Mouse (Mus musculus) embryonic facial prominence, embryonic 11.5 days (tissue): ENCODE measurements around the gene Wars2. TPM values are rescaled to one million over a fixed set of nuclear protein-coding genes. Genes with fewer than 3 reads are reported as not detected.

Experiments used
- ATAC-seq: fragments of 200-750 bp; cut with Nextera tagmentation; replicated peaks from 2 replicates; pipeline ENCODE4 v1.8.0; 2017; ENCODE audit warnings: low read depth; ENCODE audit not compliant: insufficient number of reproducible peaks, low FRiP score, low TSS enrichment
- DNase-seq: peaks from one replicate; pipeline ENCODE4 v3.0.0-alpha.2; 2015; ENCODE audit warnings: low spot score
- H3K27ac ChIP-seq: fragments of 300-500 bp; sonication (generic); replicated peaks from 2 replicates; pipeline ENCODE4 v1.5.1; 2014; ENCODE audit warnings: mild to moderate bottlenecking, low read depth, low read length, control low read depth
- H3K27me3 ChIP-seq: fragments of 300-500 bp; sonication (generic); 2 replicates; pipeline ENCODE4 v1.6.1; 2014; ENCODE audit warnings: mild to moderate bottlenecking, low read length, moderate library complexity, mixed read lengths; ENCODE audit not compliant: control insufficient read depth, insufficient read depth
- H3K36me3 ChIP-seq: fragments of 300-500 bp; sonication (generic); replicated peaks from 2 replicates; pipeline ENCODE4 v1.6.1; 2014; ENCODE audit warnings: low read depth, mild to moderate bottlenecking, low read length, moderate library complexity, mixed read lengths; ENCODE audit not compliant: control insufficient read depth, insufficient read depth
- H3K4me1 ChIP-seq: fragments of 300-500 bp; sonication (generic); 2 replicates; pipeline ENCODE4 v1.6.1; 2014; ENCODE audit warnings: low read length, mixed read lengths; ENCODE audit not compliant: control insufficient read depth, insufficient read depth
- H3K4me2 ChIP-seq: fragments of 300-500 bp; sonication (generic); 2 replicates; pipeline ENCODE4 v1.6.1; 2014; ENCODE audit warnings: low read depth, mild to moderate bottlenecking, control low read depth, low read length, moderate library complexity
- H3K4me3 ChIP-seq: fragments of 300-500 bp; sonication (generic); 2 replicates; pipeline ENCODE4 v1.5.1; 2014; ENCODE audit warnings: low read depth, low read length, control low read depth
- H3K9ac ChIP-seq: fragments of 300-500 bp; sonication (generic); replicated peaks from 2 replicates; pipeline ENCODE4 v1.6.1; 2014; ENCODE audit warnings: mild to moderate bottlenecking, control low read depth, low read length
- H3K9me3 ChIP-seq: fragments of 300-500 bp; sonication (generic); replicated peaks from 2 replicates; pipeline ENCODE4 v1.6.1; 2016; ENCODE audit warnings: mild to moderate bottlenecking, low read length, inconsistent platforms, mixed read lengths; ENCODE audit not compliant: control insufficient read depth
- WGBS: fragments of 180-500 bp; shearing (Covaris S2); extraction: QIAGEN DNeasy Blood & Tissue Kit; methylation state at CpG from one replicate; pipeline ENCODE4 v1.1.7; 2014; 5-methylcytosine and 5-hydroxymethylcytosine counted together
- polyA plus RNA-seq: library from polyadenylated mRNA; unstranded; fragments of >200 nt; fragmentation: Nextera tagmentation; extraction: Ambion mirVana; gene quantifications from 2 replicates; pipeline ENCODE4 v1.2.1, GENCODE M21; 2014

The Wars2 gene
- polyA plus RNA-seq, 1 experiment from 2014 or later: 9.3 TPM

DNA sequence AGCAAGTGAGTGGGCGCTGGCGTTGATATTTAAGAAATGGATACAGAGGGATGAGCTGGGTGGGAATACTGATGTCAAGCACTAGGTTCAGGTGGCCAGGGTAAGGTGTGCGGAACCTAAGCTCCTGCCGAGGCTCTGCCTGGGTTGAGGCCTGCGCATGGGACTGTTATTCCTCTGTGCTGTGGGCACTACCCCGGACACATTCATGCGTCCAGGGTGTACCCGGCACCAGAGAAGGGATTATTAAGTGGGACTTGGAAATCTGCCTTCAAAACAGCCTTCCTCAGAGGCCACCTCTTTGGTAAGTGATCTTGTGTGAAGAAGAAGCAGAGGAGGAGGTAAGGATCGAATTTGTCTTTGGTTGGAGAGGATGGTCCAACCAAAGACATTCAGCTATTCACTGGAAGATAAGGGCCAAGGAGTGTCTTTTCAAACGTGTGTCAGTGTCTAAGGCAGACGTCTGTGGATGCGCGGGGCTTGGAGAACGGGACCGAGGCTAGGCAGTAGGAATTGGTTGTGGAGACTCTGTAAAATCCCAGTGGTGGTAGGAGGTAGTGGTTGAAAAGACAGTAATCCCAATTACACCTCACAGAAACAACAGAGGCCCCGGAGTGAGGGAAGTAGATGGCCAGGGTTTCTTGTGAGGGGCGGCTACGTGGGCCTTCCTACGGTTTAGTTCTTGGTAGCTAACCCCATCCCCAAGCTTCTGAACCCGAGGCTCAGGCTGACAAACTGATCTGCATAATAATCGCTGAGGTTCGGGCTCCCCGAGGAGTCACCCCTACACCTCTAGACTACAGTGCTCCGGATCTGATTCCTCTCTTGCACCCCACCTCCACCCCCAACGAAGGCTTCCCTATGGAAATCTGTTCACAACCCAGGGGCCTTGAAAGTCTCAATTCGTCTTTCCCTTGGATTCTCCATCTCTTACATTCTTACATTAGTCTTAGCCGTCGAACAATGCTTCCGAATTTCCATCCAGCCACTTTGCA lies 117.0 kb downstream of the Wars2 start:
- no peak overlapping the region for H3K9ac ChIP-seq
- DNase-seq: no peak
- H3K27ac ChIP-seq: no peak overlapping the region
- H3K36me3 ChIP-seq: no peaks in the 10 kb centered on the region
- WGBS: 5% methylated on average over 29 of the region's 29 CpGs
- H3K27me3 ChIP-seq: peaks cover 46% of the 10 kb centered on the region
- H3K4me2 ChIP-seq: no peak overlapping the region
- no peaks in the 10 kb centered on the region; the same call in 1 of the 2 replicates for H3K4me1 ChIP-seq
- 0 out of 2 replicates have a peak overlapping the region, but pooled peaks have one; percentile 7 for H3K4me3 ChIP-seq
- no peak for ATAC-seq
- H3K9me3 ChIP-seq: no peaks in the 10 kb centered on the region

DNA sequence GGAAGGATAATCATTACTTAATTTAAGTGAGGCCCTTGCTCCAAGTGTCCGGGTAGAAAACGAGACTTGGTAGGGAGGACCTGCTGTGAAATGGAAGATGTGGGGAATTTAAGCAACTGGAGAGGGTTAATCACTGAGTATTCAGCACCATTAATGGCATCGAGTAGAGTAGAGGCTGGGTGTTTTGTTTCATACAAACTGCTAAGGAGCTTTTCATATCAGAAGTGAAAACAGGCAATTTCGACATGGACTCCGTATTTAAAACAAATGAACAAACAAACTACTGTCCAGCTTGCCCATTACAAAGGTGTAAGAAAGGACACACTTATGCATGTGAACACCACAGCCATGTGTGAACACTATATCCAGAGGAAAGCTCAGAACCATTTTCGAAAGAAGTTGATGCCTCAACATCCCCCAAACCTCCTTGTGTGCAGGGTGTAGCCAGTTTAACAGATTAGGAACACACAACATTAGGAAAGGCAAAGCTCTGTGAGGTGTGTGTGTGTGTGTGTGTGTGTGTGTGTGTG lies 118.9 kb downstream of the Wars2 start:
- Histone ChIP-seq H3K36me3 (no peaks in the 10 kb centered on the region), H3K9ac (no peak overlapping the region), H3K27me3 (peaks cover 43% of the 10 kb centered on the region), H3K4me3 (no peak overlapping the region), H3K4me1 (no peaks in the 10 kb centered on the region; the same call in 1 of the 2 replicates), H3K9me3 (no peaks in the 10 kb centered on the region), H3K27ac (no peak overlapping the region), H3K4me2 (no peak overlapping the region)
- WGBS: 2% methylated on average over 6 of the region's 6 CpGs
- DNase-seq: no peak
- no peak for ATAC-seq

DNA sequence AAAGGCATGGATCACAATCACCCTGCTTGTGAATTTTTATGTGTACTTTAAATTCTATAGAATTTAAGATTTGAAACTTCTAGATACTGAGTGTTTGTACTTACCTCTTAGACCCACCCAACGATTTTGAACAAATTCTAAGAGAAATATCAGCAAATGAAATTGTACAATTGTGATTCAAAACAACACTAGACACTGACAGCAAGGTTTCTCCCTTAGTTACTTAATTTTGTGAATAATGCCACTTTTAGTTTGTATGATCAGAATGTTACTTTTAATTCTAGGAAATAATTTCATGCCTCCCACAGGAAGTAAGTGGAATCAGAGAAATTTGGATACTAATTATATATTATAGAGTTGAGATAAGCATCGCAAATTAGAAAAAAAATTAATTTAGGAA lies 119.5 kb downstream of the Wars2 start:
- no peak for DNase-seq
- no peak overlapping the region for H3K4me3 ChIP-seq
- no peak overlapping the region for H3K27ac ChIP-seq
- no peaks in the 10 kb centered on the region for H3K9me3 ChIP-seq
- no peaks in the 10 kb centered on the region; the same call in 1 of the 2 replicates for H3K4me1 ChIP-seq
- WGBS: 31% methylated on average over 2 of the region's 2 CpGs
- no peaks in the 10 kb centered on the region for H3K36me3 ChIP-seq
- H3K9ac ChIP-seq: no peak overlapping the region
- ATAC-seq: no peak
- H3K4me2 ChIP-seq: no peak overlapping the region
- H3K27me3 ChIP-seq: peaks cover 45% of the 10 kb centered on the region

DNA sequence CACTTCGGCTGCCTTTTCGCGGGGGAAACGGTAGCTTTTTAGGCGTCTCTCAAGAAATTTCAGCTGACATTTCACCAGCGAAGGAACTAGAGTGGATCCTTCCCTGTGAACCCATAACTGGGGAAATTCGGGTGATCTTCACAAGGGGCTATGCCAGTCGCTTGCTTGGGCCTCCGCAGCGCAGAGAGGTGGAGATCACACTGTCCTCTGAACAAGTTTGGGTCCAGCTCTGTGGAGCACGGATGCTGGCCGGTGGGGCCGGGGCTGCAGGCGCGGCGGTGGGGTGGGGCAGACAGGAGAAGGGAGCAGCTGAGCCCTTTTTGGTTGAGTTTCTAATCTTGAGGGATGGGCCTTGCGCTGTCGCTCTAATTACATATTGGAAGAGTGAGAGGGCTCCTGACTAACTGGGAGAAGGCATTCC lies 120.5 kb downstream of the Wars2 start:
- H3K4me2 ChIP-seq: no peak overlapping the region
- H3K36me3 ChIP-seq: no peaks in the 10 kb centered on the region
- peaks cover 39% of the 10 kb centered on the region for H3K27me3 ChIP-seq
- H3K27ac ChIP-seq: no peak overlapping the region
- no peaks in the 10 kb centered on the region; the same call in 1 of the 2 replicates for H3K4me1 ChIP-seq
- ATAC-seq: no peak
- H3K9ac ChIP-seq: no peak overlapping the region
- H3K9me3 ChIP-seq: no peaks in the 10 kb centered on the region
- under 1% methylated on average over 18 of the region's 18 CpGs for WGBS
- no peak overlapping the region for H3K4me3 ChIP-seq
- no peak for DNase-seq

DNA sequence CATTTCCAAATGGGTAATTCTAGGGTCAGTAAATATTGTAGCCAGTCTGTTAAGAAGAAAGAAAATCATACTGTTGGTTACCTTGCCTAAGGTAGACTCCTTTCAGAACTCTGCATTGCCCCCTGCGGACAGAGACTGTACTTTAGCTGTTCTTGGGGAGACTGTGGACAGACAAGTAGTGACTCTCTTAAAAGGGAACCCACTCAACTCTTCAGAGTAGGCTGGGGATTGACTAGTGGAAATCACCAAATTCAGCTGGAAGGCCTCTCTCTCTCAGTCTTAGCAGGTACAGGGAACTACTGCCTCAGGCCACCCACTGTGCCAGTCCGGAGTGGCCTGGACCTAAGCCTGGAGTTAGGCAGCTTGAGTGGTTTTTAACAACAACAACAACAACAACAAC lies 121.1 kb downstream of the Wars2 start:
- ATAC-seq (no peak), DNase-seq (no peak)
- no peak overlapping the region for H3K4me3 ChIP-seq
- H3K27ac ChIP-seq: no peak overlapping the region
- peaks cover 33% of the 10 kb centered on the region for H3K27me3 ChIP-seq
- H3K4me2 ChIP-seq: no peak overlapping the region
- H3K4me1 ChIP-seq: no peaks in the 10 kb centered on the region; the same call in 1 of the 2 replicates
- no peak overlapping the region for H3K9ac ChIP-seq
- H3K36me3 ChIP-seq: no peaks in the 10 kb centered on the region
- WGBS: 5% methylated on average over 2 of the region's 2 CpGs
- H3K9me3 ChIP-seq: no peaks in the 10 kb centered on the region

GRCm38 (mm10) chr3:99263471-99263903 lies 122.6 kb downstream of the Wars2 start:
- no peak for DNase-seq
- peaks cover 20% of the 10 kb centered on the region for H3K27me3 ChIP-seq
- WGBS: 13% methylated on average over 9 of the region's 9 CpGs

DNA sequence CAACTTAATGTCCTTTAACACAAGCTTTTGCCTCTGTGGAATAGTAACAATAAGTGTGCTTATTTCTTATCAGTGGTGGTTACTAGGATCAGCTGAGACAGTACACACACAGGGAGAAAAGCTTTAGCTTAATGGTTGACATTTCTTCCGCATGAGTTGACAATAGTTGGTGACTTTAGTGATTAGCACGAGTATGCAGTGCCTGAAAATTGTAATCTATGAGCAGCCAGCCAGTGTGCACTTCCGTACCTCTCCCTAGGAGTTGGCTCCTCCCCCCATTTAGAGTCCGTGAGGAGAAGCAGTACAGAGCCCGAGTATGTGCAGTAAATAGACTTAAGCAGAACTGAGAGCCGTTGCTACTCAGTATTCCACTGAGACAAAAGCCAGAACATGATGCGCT lies 123.8 kb downstream of the Wars2 start:
- H3K27ac ChIP-seq: no peak overlapping the region
- ATAC-seq (no peak), DNase-seq (no peak)
- no peaks in the 10 kb centered on the region for H3K4me1 ChIP-seq
- H3K36me3 ChIP-seq: no peaks in the 10 kb centered on the region
- H3K9me3 ChIP-seq: no peaks in the 10 kb centered on the region
- no peak overlapping the region for H3K4me2 ChIP-seq
- 23% methylated on average over 7 of the region's 7 CpGs for WGBS
- H3K4me3 ChIP-seq: no peak overlapping the region
- peaks cover 17% of the 10 kb centered on the region for H3K27me3 ChIP-seq
- H3K9ac ChIP-seq: no peak overlapping the region

More at GRCm38 (mm10) chr3:99263471-99263903, 122.6 kb downstream of the Wars2 start:
- H3K27ac ChIP-seq: no peak overlapping the region
- H3K4me3 ChIP-seq: no peak overlapping the region
- H3K36me3 ChIP-seq: no peaks in the 10 kb centered on the region
- no peak overlapping the region for H3K9ac ChIP-seq
- ATAC-seq: no peak
- no peaks in the 10 kb centered on the region for H3K4me1 ChIP-seq
- H3K9me3 ChIP-seq: no peaks in the 10 kb centered on the region
- H3K4me2 ChIP-seq: no peak overlapping the region
